Mouse (Mus musculus) embryonic facial prominence, embryonic 10.5 days (tissue): ENCODE measurements around the gene Acp2. TPM values are rescaled to one million over a fixed set of nuclear protein-coding genes. Genes with fewer than 3 reads are reported as not detected.

ENCODE experiments used
- polyA plus RNA-seq: library from polyadenylated mRNA; unstranded; fragments of >200 nt; fragmentation: Nextera tagmentation; extraction: Ambion mirVana; gene quantifications from 2 replicates; pipeline ENCODE4 v1.2.1, GENCODE M21; 2016

Acp2 gene
- polyA plus RNA-seq, 1 experiment from 2014 or later, result 26.0 TPM

Other genes with a start within 250 kb of the Acp2 start
- gene Rapsn, start 167.3 kb upstream of the Acp2 start, polyA plus RNA-seq, result 1.2 and 1.9 TPM in 2 replicates
- 371 and 378 TPM in 2 replicates for gene Psmc3, start 148.9 kb upstream of the Acp2 start, polyA plus RNA-seq
- gene Slc39a13, start 132.5 kb upstream of the Acp2 start, polyA plus RNA-seq, result 20.3 and 24.2 TPM in 2 replicates
- gene Spi1, start 120.5 kb upstream of the Acp2 start, polyA plus RNA-seq, result 2.3 and 2.8 TPM in 2 replicates
- gene Mybpc3, start 84.7 kb upstream of the Acp2 start, polyA plus RNA-seq, result 0.07 and 0.82 TPM in 2 replicates
- gene Madd, start 19.0 kb upstream of the Acp2 start, polyA plus RNA-seq, result 12.1 and 13.4 TPM in 2 replicates
- 1.1 and 1.4 TPM in 2 replicates for gene Nr1h3, start 51 bp upstream of the Acp2 start, polyA plus RNA-seq
- gene Ddb2, start 34.1 kb downstream of the Acp2 start, polyA plus RNA-seq, result 9.3 and 9.9 TPM in 2 replicates
- 33.4 and 33.6 TPM in 2 replicates for gene Pacsin3, start 53.1 kb downstream of the Acp2 start, polyA plus RNA-seq
- gene Arfgap2, start 62.1 kb downstream of the Acp2 start, polyA plus RNA-seq, result 101 and 102 TPM in 2 replicates
- 75.3 and 76.9 TPM in 2 replicates for gene 1110051M20Rik, start 241.8 kb downstream of the Acp2 start, polyA plus RNA-seq